Mouse (Mus musculus): Measurements from ENCODE around the gene C5ar2.
"Not testable (repeated sequence)": the region's sequence is repeated elsewhere in the genome, so short reads cannot be mapped to it uniquely, and the experiment has no call there.

Gene C5ar2

DNA sequence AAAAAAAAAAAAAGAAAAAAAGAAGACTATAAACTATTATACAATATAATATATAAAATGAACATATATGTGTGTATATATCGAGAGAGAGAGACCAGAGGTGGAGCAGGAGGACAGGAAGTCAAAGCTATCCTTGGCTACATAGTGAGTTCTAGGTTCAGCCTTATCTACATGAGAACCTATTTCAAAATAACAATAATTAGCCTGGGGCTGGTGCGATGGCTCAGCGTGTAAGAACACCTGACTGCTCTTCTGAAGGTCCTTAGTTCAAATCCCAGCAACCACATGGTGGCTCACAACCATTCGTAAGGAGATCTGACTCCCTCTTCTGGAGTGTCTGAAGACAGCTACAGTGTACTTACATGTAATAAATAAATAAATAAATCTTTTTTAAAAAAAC is 12.0 kb upstream of the C5ar2 start:
- DNase-seq: not testable (repeated sequence)

DNA sequence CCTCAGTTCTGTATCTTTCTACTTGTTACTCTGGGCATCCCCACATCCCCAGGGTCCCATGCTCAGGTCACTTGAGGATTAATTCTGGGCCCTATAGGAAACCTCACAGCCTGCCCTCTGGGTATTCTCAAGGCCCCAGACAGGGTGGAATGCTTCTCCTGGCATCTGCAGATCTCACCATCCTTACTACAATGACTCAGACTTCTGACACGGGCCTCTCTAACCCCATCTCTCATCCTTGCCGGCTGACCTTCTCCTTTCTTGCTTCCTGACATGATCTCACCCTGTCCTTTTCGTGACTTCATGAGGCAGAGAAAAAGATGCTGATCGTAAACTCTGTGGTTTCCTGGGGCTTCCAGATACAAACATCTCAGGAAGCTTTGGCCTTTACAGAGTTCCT is 10.2 kb upstream of the C5ar2 start:
- DNase-seq: no peak

DNA sequence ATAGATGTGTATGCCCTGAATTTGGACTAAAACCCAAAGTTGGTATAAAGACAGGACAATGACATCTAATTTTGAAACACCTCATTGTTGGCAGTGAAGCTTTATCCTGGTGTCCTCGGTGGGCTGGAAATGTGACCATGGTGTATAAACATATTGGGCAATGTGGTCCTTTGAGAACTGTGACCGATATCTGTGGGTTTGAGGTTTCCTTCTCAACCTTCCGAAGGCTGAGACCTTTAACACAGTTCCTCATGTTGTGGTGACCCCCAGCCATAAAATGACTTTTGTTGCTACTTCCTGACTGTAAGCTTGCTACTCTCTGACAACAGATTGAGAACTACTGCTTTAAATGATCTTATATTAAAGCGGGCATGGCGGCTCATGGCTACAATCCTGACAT is 6.7 kb upstream of the C5ar2 start:
- no peak for DNase-seq

DNA sequence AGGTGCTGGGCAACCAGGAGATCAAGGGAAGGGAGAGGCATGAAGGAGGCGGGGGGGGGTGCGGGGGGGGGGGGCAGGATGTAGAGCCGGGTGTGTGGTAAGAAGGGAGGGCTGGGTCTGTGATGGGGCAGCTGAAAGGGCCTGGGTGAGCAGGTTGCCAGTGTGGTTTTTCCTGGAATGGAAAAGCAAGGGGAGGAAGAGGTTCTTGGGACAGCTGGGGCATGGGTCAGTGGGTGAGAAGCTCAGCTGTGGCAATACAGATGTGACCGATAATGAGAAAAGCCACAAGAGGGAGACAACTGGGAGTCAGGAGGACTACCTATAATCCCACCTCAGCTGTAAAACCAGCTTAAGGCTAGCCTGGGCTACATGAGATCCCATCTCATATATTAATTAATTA is 2.0 kb upstream of the C5ar2 start:
- no peak for DNase-seq

DNA sequence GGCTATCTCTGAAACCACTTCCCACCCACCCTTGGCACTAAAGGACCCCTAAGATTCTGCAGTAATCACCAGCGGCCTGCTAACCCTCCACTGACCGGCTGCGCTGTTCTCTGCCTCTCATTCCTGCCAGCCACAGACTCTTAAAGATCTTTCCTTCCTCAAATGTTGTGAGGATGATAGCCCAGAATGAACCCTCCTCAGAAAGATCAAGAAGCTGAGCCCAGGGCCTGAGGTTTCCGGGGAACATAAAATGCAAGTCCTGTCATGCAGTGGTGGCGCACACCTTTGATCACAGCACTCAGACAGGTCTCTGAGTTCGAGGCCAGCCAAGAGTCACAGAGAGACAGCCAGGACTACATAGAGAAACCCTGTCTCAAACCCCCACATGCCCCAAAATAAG is 1.8 kb downstream of the C5ar2 start:
- no peak for DNase-seq

DNA sequence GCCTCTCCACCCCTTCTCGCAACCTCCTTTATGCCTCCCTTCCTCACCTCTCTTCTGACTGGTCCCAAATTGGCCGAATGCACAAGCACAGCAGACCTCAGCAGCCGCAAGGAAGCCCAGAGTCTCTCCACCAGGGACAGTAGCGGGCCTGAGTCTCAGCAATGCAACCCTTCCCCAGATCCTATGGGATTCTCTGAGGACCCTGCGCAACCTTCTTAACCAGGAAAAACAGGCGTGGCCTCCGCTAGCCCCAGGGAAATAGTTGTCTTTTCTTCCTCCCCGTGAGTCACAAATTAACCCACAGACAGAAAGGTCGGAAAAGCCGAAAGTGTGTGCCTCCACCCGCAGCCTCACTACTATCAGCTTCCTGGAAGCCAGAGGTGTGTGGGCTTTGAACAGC is 2.2 kb downstream of the C5ar2 start:
- no peak for DNase-seq

DNA sequence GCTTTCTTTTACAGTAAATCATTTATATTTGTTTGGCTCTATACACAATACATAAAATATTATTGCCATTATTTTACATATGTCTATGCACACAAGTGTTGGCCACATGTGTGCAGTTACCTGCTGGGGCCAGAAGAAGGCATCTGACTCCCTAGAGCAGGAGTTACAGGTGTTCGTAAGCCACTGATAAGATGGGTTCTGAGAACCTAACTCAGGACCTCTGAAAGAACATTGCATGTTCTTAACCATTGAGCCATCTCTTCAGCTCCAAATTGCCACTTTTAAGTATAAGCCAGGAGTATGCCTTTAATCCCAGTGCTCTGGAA is 3.0 kb downstream of the C5ar2 start:
- DNase-seq: no peak

DNA sequence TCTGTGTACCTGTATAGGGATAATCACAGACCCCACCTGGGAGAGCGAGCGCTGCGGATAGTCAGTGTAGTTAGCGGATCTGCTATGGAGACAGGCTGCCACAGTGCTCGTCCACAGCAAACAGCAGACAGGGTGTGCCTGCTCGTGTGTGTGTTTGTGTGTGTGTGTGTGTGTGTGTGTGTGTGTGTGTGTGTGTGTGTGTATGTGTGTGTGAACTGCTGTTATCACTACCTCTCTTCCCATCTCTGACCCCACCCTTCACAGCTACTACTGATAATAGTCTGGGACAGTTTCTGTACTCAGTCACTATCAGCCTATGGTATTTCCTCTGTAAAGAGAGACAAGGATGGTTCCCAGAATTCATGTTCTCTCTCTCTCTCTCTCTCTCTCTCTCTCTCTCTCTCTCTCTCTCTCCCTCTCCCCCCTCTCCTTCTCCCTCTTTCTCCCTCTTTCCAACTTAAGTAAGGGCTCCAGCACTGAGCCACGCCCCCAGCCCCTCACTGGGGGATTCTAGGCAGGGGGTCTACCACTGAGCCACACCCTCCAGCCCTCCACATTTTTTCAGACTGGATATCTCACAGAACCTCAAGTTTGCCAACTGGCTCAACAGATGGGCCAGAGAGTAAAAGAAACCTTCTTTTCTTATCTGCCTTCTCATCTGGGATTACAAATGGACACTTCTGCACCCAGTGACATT is 3.5 kb downstream of the C5ar2 start:
- no peak for DNase-seq

DNA sequence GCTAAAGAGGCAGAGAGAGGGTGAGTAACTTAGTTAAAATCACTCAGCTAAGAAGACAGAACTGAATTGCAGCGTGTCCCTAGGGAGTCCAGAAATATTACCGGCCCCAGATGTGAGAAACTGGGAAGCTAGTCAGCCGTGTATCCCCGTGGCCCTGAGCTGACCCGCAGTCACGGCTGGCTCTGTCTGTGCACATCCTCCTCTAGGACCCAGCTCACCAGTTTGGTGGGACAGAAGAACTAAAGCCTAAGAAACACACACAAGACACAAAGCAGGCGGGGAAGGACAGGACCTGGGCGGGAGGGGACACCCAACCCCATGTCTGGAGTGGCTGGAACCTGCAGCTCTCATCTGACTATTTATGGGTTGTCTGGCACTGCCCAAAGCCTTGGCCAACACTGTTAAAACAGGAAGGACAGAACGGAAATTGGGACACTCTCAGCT is 4.4 kb downstream of the C5ar2 start:
- DNase-seq: peak; percentile 32

DNA sequence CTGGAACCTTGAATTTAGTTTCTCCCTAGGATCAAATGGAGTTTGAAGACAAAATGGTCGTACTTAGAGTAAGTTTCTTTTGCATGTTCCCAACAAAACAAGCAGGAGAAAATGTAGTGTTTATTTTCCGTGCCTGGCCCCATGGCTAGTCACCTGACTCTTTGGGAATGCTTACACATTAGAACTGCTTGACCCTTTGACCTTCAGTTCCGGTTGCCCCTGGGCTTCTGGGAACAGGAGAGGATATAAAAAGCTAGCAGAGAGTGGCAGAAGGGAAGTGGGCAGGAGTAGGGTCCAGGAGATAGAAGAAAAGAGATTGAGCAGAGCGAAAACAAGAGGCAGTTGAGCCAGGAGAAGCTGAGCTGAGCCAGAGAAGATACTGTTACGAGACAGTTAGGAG is 14.1 kb downstream of the C5ar2 start:
- DNase-seq: no peak

DNA sequence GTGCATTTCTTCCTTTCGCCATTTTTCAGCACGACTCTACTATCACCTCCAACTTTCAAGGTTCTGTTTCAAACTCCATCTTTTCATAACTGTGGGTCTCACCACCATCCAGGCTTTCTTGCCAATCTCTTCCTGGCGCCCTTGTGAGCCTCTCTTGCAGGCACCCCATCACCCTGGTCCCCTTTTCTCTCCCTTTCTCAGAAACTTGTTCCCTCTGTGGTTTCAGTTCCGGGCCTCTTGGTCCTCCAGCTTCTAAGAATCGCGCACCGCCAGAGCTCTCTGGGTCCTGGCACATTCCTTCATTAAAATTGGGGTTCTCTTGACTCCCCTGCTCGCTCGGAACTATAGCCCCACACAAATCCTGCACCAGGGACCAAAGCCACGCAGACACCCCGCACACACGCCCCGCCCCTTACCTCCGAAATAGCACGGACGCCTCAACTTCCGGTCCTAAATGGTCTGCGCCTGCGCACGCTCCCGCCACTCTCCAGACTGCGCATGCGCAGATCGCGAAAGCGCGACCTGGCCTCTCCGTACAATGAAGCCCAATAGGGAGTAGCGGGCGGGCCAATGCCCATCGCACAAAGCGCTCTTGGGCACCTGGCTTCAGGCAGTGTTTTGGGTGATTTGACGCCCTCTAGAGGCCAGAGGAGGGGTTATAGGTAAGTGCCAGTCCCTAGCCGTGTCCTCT is 22.2 kb downstream of the C5ar2 start, which contains the start of gene Dhx34:
TSS of gene Dhx34 (minus strand) at position 456 of the 691 bp plus-strand sequence.
- DNase-seq: peak; percentile 96

DNA sequence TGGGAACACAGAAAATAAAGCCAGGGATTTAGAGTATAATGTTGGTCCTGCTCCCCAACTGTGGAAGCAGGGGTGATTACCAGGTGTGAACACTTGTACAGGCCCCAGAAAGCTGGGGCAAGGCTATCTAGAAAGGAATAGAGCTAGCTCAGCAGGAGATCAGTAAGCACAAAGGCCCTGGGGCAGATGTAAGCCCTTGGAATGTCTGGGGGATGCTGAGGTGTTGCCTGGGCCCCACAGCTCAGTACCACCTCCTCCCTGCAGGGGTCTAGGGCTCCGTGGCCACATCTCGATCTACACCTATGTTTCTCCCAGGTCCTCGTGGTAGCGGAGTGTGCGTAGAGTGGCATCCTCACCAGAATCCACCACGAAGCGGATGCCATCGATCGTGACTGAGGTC is 30.0 kb downstream of the C5ar2 start:
- DNase-seq: no peak

DNA sequence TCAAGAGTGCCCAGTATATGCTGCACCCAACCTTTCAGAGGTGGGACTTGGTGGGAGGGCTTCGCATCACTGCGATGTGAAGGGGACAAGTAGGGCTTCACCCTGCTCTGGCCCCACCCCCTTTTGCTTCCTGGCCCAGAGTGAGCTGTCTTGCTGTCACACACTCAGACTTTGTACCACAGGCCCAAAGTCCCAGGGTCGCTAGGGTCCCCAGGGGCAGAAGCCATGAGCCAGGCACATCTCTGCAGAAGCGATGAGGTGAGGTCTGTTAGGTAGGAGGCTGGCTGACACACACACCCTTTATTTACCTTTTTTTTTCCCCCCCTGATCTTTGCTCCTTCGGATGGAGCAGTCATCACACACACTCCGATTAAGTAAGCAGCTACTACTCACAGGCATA is 30.8 kb downstream of the C5ar2 start:
- no peak for DNase-seq

DNA sequence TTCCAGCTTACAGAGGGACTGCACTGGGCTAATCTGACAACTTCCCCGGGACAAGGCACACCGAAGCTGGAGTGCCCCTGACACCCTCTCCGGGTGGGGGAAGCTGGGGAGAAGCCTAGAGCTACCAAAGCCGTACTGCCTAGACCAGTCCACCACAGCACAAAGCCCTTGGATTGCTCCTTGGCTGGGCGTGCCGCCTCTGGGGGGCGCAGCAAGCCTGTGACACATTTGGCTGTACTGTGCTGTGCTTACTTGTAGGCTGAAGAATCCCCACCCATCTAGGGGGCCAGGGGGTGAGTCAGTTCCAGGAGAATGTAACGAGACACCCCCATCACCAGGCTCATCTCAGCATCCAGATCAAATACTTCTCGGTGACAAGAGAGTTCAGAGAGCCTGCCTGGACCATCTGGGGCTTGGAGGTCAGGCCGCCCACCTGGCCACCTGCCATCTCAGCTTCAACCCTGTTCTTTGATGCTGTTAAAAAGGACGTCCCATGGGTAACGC is 33.0 kb downstream of the C5ar2 start:
- DNase-seq: peak; percentile 30

DNA sequence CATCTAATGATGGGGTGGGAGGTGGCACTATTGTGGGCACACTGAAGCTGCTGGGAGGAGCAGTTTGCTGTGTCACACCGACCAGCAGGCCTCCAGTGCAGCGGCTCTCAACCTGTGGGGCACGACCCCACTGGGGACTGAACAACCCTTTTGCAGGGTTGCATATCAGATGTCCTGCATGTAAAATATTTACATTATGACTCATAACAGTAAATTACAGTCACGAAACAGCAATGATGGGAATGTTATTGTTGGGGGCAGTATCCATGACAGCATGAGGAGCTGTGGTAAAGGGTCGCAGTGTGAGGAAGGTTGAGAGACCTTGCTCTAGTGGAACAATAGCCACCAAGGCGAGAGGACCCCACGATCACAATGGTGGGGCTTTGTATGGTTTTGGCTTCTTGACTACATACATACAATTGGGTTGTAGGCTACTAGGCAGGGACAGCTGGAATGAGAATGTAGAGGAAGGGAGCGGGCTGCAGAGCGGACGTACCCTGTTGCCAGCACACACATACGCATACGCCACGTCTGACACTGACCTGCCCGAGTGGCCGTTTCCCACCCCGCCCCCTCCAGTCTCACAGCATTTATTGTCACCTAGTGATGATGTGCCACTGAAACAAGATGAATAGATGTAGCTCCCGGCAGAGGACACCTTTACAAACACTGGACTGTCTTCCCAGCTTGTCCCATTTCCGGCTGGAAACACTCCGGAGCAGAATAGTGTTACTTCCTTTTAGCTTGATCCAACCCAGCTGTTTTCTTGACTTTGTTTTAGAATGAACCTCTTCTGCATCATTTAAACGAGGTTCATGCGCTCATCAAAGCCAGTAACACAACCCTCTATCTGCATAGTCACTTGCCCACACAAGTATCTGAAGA is 34.9 kb downstream of the C5ar2 start:
- DNase-seq: no peak

DNA sequence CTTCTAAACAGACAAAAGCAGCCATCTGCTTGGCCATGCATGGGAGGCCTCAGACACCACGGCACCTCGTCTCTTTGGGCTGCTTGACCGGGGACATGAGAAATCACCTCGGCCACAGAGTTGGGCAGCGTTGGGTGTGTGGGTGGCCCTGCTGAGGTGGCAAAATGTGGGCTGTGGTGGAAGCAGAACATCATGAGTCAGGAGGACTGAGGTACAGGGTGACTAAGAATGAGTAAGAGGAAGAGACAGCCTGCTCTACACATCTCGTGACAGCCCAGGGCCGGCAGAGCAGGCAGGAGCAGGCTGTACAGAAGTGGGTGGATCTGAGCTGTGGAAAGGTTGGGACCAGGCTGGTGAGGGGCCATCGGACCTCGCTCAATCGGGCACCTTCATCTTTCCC is 36.5 kb downstream of the C5ar2 start:
- peak; percentile 25 for DNase-seq

DNA sequence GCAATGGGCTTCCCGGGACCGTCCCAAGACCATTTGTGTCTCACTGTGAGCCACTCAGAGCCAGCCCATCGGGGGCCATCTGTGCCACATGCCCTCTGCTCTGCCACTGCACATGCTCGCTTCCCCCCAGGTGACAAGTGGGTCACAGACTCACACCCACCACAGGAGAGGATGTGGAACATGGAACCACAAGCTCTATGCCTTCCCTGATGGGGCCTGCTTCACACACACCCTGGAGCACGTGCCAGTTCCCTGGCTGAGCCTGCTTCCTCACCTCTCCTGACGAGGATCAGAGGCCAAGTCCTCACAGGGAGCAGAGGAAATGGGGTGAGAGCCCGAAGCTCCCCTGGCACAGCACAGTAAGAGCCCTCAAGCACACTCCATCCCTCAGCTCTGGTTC is 36.9 kb downstream of the C5ar2 start:
- no peak for DNase-seq

DNA sequence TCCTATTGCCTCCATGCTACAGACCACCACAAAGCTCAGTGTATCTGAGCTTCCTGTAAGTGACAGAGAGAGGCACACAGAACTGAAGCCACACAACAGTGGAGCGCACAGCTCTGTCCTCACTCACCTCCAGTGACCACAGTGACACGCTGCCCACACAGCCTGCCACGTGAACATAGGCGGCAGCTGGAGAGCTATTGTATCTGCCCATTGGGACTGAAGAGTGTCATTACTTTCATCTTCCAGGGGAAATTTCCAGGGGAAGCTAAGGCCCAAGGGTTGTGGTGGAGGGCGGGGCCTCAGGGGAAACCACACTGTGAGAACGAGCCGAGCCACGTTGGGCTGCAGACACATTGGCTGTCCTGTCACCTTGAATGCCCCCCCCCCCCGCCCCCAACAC is 39.2 kb downstream of the C5ar2 start:
- DNase-seq: no peak

DNA sequence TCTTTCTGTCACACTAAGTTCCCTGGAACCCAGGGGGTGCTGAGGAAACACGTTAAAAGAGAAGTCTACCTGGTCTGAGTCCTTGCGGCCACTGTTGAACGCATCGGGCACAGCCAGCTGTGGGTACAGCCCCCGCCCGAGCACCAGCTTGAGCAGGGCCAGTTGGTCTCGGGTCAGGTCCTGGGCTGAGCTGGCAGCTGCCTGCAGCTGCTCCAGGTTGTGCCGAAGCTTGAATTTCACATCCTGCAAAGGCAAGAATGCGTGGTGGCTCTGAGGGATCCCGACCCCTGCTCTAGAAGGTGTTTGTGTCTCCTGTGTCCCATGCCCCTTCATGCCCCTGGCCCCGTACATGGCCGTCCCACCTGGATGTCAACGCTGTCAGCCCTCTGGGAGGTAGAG is 40.5 kb downstream of the C5ar2 start:
- DNase-seq: no peak

DNA sequence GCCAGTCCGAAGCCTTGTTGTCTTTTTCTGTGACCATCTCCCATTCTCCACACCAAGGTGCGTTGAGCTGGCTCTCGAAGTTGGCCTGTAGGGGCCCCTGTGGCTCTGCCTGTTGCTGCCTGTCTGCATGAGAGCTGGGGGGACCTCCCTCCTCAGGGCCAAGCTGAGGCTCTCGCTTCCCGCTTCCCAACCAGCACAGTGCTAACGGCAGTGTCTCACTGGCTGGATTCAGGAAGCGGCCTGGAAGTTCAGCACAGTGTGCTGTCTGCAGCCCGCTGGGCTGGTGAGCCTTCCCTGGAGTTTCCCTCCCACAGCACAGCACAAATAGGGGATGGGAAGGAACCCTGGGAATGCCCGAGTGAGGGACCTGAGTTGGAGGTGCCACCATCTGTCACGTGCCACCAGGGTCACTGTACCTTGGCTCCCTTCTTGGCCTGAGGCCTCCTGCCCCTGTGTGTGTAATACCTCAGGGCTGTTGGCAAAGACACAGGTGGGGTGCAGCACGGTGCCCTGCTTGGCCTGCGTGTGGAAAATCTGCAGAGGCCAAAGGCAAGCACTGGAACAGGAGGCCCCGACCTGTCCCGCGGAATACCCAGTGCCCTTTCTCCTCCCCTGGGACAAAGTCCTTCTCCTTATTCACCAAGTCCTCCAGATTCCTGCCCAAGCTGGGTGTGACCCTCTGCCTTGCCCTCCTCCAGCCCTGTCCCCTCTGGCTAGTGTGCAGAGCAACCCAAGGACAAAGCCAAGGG is 41.0 kb downstream of the C5ar2 start:
- no peak for DNase-seq

DNA sequence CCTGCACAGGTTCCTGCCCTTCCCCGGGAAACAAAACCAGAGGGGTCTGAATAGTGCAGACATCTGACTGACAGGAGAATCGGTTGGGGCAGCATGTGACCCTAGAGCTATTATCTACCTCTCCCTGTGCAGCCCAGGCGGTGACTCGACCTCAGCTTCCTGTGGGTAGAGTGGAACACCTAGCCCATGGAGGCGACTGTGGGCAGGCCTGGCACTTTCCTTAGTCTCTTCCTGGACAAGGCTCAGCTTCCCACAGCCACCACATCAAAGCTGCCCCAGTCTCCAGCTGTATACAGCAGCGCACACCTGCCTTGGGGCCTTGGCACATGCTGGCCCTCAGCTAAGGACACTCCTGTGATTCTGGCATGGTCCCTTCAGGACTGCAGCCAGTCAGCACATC is 42.8 kb downstream of the C5ar2 start:
- no peak for DNase-seq

DNA sequence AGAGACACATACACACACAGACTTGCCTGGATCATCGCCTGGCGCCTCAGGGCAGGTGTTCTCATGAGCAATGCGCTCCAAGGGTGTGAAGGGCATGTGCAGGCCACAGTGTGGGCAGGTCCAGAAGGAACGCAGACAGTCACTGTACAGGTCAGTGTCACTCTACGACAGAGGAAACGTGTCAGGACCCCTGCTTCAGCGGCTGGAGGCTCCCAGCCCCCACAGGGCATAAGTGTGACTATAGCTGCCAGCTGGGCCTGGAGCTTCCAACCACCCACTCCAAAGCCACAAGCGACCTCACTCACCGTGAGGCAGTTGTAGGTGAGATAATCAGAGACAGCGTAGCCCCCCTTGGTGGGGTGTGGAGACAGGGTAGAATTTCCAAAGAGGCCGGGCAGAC is 45.4 kb downstream of the C5ar2 start:
- DNase-seq: no peak

DNA sequence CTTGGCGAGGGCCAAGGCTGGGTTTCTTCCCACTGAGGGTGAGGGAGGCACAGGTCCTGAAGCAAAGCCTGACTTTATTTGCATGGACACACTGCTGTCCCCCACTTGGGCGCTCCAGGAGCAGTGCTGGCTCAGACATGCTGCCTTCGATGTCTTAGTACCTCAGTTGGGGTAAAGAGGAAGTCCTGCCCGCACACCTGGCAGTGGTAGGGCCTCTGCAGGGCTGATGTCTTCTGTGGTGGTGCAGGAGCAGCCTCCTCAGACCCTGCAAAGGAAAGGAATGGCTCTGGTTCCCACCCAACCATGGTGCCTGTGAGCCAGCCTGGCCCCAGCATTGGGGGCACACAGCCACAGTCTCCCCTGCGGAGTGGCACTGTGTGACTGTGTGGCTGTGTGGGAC is 46.8 kb downstream of the C5ar2 start:
- DNase-seq: no peak

Measured in lung, postnatal 14 days (tissue).